Mouse (Mus musculus) midbrain, embryonic 15.5 days (tissue): Measurements from ENCODE around the gene Rpl22. TPM values are rescaled to one million over a fixed set of nuclear protein-coding genes. Genes with fewer than 3 reads are reported as not detected.

Experiments used
- ATAC-seq: fragments of 200-750 bp; cut with Nextera tagmentation; replicated peaks from 2 replicates; pipeline ENCODE4 v1.8.0; 2017; ENCODE audit warnings: moderate TSS enrichment
- H3K27ac ChIP-seq: fragments of 300-500 bp; sonication (generic); 2 replicates; pipeline ENCODE4 v1.5.1; 2015; ENCODE audit warnings: mild to moderate bottlenecking, inconsistent platforms
- H3K27me3 ChIP-seq: fragments of 300-500 bp; sonication (generic); replicated peaks from 2 replicates; pipeline ENCODE4 v1.6.1; 2015; ENCODE audit warnings: inconsistent platforms
- H3K36me3 ChIP-seq: fragments of 300-500 bp; sonication (generic); replicated peaks from 2 replicates; pipeline ENCODE4 v1.6.1; 2015; ENCODE audit warnings: inconsistent platforms
- H3K4me1 ChIP-seq: fragments of 300-500 bp; sonication (generic); 2 replicates; pipeline ENCODE4 v1.6.1; 2015; ENCODE audit warnings: inconsistent platforms
- H3K4me2 ChIP-seq: fragments of 300-500 bp; sonication (generic); 2 replicates; pipeline ENCODE4 v1.6.1; 2015; ENCODE audit warnings: inconsistent platforms, mild to moderate bottlenecking, moderate library complexity
- H3K4me3 ChIP-seq: fragments of 300-500 bp; sonication (generic); 2 replicates; pipeline ENCODE4 v1.5.1; 2015; ENCODE audit warnings: mild to moderate bottlenecking, inconsistent platforms
- H3K9ac ChIP-seq: fragments of 300-500 bp; sonication (generic); 2 replicates; pipeline ENCODE4 v1.6.1; 2015; ENCODE audit warnings: mild to moderate bottlenecking, inconsistent platforms
- H3K9me3 ChIP-seq: fragments of 300-500 bp; sonication (generic); 2 replicates; pipeline ENCODE4 v1.6.1; 2016; ENCODE audit warnings: inconsistent platforms
- WGBS: fragments of 180-500 bp; shearing (Covaris S2); methylation state at CpG from one replicate; pipeline ENCODE4 v1.1.7; 2015; ENCODE audit warnings: mixed read lengths; 5-methylcytosine and 5-hydroxymethylcytosine counted together
- polyA plus RNA-seq: library from polyadenylated mRNA; unstranded; fragments of >200 nt; fragmentation: Nextera tagmentation; extraction: Ambion mirVana; gene quantifications from 2 replicates; pipeline ENCODE4 v1.2.1, GENCODE M21; 2015

Rpl22 gene
- polyA plus RNA-seq, 1 experiment from 2014 or later, result 127 TPM

- no peaks in the 10 kb centered on the region for H3K27me3 ChIP-seq
- H3K4me2 ChIP-seq, result peak overlapping the region; percentile 30; the same call in 1 of the 2 replicates
- 58% methylated on average over 16 of the region's 16 CpGs for WGBS
- peaks cover 20% of the 10 kb centered on the region for H3K4me1 ChIP-seq
- no peak overlapping the region for H3K27ac ChIP-seq
- no peaks in the 10 kb centered on the region for H3K9me3 ChIP-seq
- H3K4me3 ChIP-seq, result peak overlapping the region; percentile 70
- peak; percentile 46 for ATAC-seq
- peaks cover 6% of the 10 kb centered on the region; the same call in 1 of the 2 replicates for H3K36me3 ChIP-seq
- no peak overlapping the region for H3K9ac ChIP-seq
Observed at GRCm38 (mm10) chr4:152324641-152325562, 640 bp upstream of the Rpl22 start.

GRCm38 (mm10) chr4:152326543-152326942 lies 1.0 kb downstream of the Rpl22 start:
- H3K9me3 ChIP-seq, result no peaks in the 10 kb centered on the region
- H3K36me3 ChIP-seq, result peaks cover 17% of the 10 kb centered on the region
- peak overlapping the region; percentile 75 for H3K4me2 ChIP-seq
- no peaks in the 10 kb centered on the region for H3K27me3 ChIP-seq
- peak overlapping the region; percentile 70 for H3K4me3 ChIP-seq
- peaks cover 20% of the 10 kb centered on the region for H3K4me1 ChIP-seq
- under 1% methylated on average over 11 of the region's 11 CpGs for WGBS
- H3K27ac ChIP-seq, result no peak overlapping the region
- peak overlapping the region; percentile 73 for H3K9ac ChIP-seq
- no peak for ATAC-seq

GRCm38 (mm10) chr4:152328691-152329090 lies 3.1 kb downstream of the Rpl22 start:
- 80% methylated on average over 6 of the region's 6 CpGs for WGBS
- Histone ChIP-seq H3K9me3 (no peaks in the 10 kb centered on the region), H3K27ac (no peak overlapping the region), H3K4me3 (no peak overlapping the region), H3K27me3 (no peaks in the 10 kb centered on the region), H3K4me1 (peaks cover 25% of the 10 kb centered on the region), H3K9ac (no peak overlapping the region), H3K36me3 (peaks cover 32% of the 10 kb centered on the region), H3K4me2 (no peak overlapping the region)
- no peak for ATAC-seq

GRCm38 (mm10) chr4:152332952-152333351 lies 7.4 kb downstream of the Rpl22 start:
- peaks cover 5% of the 10 kb centered on the region for H3K4me1 ChIP-seq
- no peak overlapping the region for H3K4me3 ChIP-seq
- no peak overlapping the region for H3K4me2 ChIP-seq
- H3K27me3 ChIP-seq, result no peaks in the 10 kb centered on the region
- H3K27ac ChIP-seq, result 0 out of 2 replicates have a peak overlapping the region, but pooled peaks have one; percentile 13
- 37% methylated on average over 2 of the region's 2 CpGs for WGBS
- no peak overlapping the region for H3K9ac ChIP-seq
- no peaks in the 10 kb centered on the region for H3K9me3 ChIP-seq
- peak; percentile 54 for ATAC-seq
- H3K36me3 ChIP-seq, result peaks cover 41% of the 10 kb centered on the region

- Histone ChIP-seq H3K9me3 (no peaks in the 10 kb centered on the region), H3K27ac (no peak overlapping the region), H3K4me2 (no peak overlapping the region), H3K27me3 (no peaks in the 10 kb centered on the region), H3K4me3 (no peak overlapping the region), H3K4me1 (peaks cover 9% of the 10 kb centered on the region), H3K36me3 (peaks cover 41% of the 10 kb centered on the region), H3K9ac (no peak overlapping the region)
- 91% methylated on average over 12 of the region's 12 CpGs for WGBS
- ATAC-seq, result no peak
Observed at GRCm38 (mm10) chr4:152333587-152333986, 8.0 kb downstream of the Rpl22 start.

GRCm38 (mm10) chr4:152337772-152338171 lies 12.2 kb downstream of the Rpl22 start:
- ATAC-seq, result no peak
- 20% methylated on average over 6 of the region's 6 CpGs for WGBS
- Histone ChIP-seq H3K36me3 (peaks cover 14% of the 10 kb centered on the region), H3K4me1 (peaks cover 34% of the 10 kb centered on the region), H3K27me3 (peaks cover 8% of the 10 kb centered on the region), H3K9ac (no peak overlapping the region), H3K27ac (peak overlapping the region; percentile 21), H3K4me2 (no peak overlapping the region; the same call in 1 of the 2 replicates), H3K9me3 (no peaks in the 10 kb centered on the region), H3K4me3 (no peak overlapping the region)

- Histone ChIP-seq H3K27ac (peak within 1 kb of the TSS; percentile 84), H3K4me2 (peak within 1 kb of the TSS; percentile 81), H3K27me3 (peaks cover 8% of the 10 kb centered on the region), H3K9me3 (no peaks in the 10 kb centered on the region), H3K9ac (peak within 1 kb of the TSS; percentile 85), H3K4me3 (peak within 1 kb of the TSS; percentile 81), H3K36me3 (peaks cover 10% of the 10 kb centered on the region), H3K4me1 (peaks cover 35% of the 10 kb centered on the region)
- ATAC-seq, result peak; percentile 57
- WGBS, result under 1% methylated on average over 88 of the region's 120 CpGs
Observed at GRCm38 (mm10) chr4:152338419-152339292, 13.1 kb downstream of the Rpl22 start, which contains the start of gene Chd5. Chd5 (plus strand) TSS chr4:152338651.

- 4% methylated on average over 7 of the region's 26 CpGs for WGBS
- H3K27me3 ChIP-seq, result peaks cover 8% of the 10 kb centered on the region
- peak overlapping the region; percentile 85 for H3K9ac ChIP-seq
- peak overlapping the region; percentile 81 for H3K4me3 ChIP-seq
- peaks cover 39% of the 10 kb centered on the region for H3K4me1 ChIP-seq
- H3K4me2 ChIP-seq, result peak overlapping the region; percentile 81
- peak overlapping the region; percentile 84 for H3K27ac ChIP-seq
- no peaks in the 10 kb centered on the region for H3K9me3 ChIP-seq
- peak; percentile 51 for ATAC-seq
- peaks cover 3% of the 10 kb centered on the region; the same call in 1 of the 2 replicates for H3K36me3 ChIP-seq
Observed at GRCm38 (mm10) chr4:152339293-152339790, 13.8 kb downstream of the Rpl22 start.

GRCm38 (mm10) chr4:152340584-152341284 lies 15.2 kb downstream of the Rpl22 start:
- peak overlapping the region; percentile 81 for H3K4me3 ChIP-seq
- WGBS, result 36% methylated on average over 15 of the region's 15 CpGs
- H3K9ac ChIP-seq, result no peak overlapping the region
- H3K36me3 ChIP-seq, result no peaks in the 10 kb centered on the region
- peaks cover 47% of the 10 kb centered on the region for H3K4me1 ChIP-seq
- peaks cover 8% of the 10 kb centered on the region for H3K27me3 ChIP-seq
- ATAC-seq, result no peak
- H3K9me3 ChIP-seq, result no peaks in the 10 kb centered on the region
- no peak overlapping the region for H3K27ac ChIP-seq
- peak overlapping the region; percentile 81 for H3K4me2 ChIP-seq

- WGBS, result 5% methylated on average over 5 of the region's 5 CpGs
- ATAC-seq, result no peak
- no peak overlapping the region; the same call in 1 of the 2 replicates for H3K27ac ChIP-seq
- no peak overlapping the region for H3K4me2 ChIP-seq
- H3K27me3 ChIP-seq, result peaks cover 8% of the 10 kb centered on the region
- H3K36me3 ChIP-seq, result no peaks in the 10 kb centered on the region
- peaks cover 46% of the 10 kb centered on the region for H3K4me1 ChIP-seq
- no peaks in the 10 kb centered on the region for H3K9me3 ChIP-seq
- H3K4me3 ChIP-seq, result no peak overlapping the region
- no peak overlapping the region for H3K9ac ChIP-seq
Observed at GRCm38 (mm10) chr4:152343296-152343695, 17.8 kb downstream of the Rpl22 start.

- no peak overlapping the region for H3K4me2 ChIP-seq
- no peaks in the 10 kb centered on the region for H3K36me3 ChIP-seq
- no peak overlapping the region for H3K4me3 ChIP-seq
- ATAC-seq, result no peak
- 64% methylated on average over 7 of the region's 7 CpGs for WGBS
- no peak overlapping the region for H3K9ac ChIP-seq
- H3K27ac ChIP-seq, result no peak overlapping the region
- peaks cover 8% of the 10 kb centered on the region for H3K27me3 ChIP-seq
- peaks cover 57% of the 10 kb centered on the region for H3K4me1 ChIP-seq
- H3K9me3 ChIP-seq, result no peaks in the 10 kb centered on the region
Observed at GRCm38 (mm10) chr4:152344651-152345050, 19.1 kb downstream of the Rpl22 start.
